Mouse (Mus musculus): ENCODE measurements at regions not wholly inside any gene's neighbourhood (a gene's known extent, or its start where the extent isn't known, plus 50 kb on each side); places are given as distances from the start of the nearest gene placed in this dataset.

DNA sequence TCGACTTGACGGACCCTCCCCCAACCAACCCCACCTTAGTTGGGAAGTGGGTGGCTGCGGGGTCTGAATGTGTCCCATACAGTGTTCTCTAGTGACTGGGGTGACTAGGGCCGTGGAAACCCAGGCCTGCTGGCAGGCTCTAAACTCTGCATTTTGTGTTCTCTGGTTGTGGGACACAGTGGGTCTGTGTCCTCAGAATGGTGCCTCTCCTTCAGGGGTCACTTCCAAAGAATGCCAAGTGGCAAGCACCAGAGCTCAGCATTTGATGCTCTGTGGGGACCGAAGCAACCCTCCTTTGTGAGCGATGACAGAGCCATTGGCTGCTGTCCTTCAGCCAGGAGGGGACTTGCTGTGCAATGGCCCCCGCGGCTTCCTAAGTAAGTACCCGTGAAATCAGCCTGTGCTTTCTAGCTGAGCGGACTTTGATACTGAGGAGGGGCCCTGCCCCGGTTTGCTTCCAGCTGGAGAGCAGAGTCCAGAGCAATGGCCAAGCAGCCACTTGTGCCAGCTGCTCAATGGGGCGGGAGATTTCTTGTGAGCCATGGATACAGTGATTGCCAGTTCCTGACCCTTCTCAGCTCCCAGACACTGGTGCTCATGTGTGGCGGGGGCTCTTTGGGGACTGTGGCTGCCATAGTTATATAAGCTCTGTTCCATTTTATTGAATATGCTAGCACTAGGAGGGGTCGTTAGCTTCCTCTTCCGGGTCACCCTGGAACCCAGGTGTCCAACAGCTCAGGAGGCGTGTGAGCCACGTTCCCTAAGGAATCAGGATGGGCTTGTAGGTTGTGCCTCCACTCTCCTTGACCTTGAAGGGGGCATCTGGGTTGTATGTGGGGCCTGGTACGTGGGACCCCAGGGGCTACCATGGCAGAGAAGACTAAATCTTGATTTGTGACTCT lies 60.4 kb upstream of the Sulf2 start:
- H3K27ac ChIP-seq (ENCODE audit: control insufficient read depth, insufficient read depth, low read depth, low read length): no peak overlapping the region
- H3K27me3 ChIP-seq (ENCODE audit: control insufficient read depth, insufficient read depth, low read length): no peaks in the 10 kb centered on the region
- H3K4me1 ChIP-seq (ENCODE audit: control insufficient read depth, insufficient read depth, low read length): no peaks in the 10 kb centered on the region
- H3K4me3 ChIP-seq (ENCODE audit: control insufficient read depth, low read depth, low read length): no peak overlapping the region
- TF ChIP-seq CTCF (IDR thresholded peaks at IDR 0.05; ENCODE audit: control insufficient read depth, insufficient read depth, insufficient replicate concordance, low read depth, low read length) (no peak), POLR2A (IDR thresholded peaks at IDR 0.05; ENCODE audit: control insufficient read depth, low read depth, low read length) (no peak)
- H3K36me3 ChIP-seq (ENCODE audit: control insufficient read depth, insufficient read depth, low read length): no peaks in the 10 kb centered on the region

DNA sequence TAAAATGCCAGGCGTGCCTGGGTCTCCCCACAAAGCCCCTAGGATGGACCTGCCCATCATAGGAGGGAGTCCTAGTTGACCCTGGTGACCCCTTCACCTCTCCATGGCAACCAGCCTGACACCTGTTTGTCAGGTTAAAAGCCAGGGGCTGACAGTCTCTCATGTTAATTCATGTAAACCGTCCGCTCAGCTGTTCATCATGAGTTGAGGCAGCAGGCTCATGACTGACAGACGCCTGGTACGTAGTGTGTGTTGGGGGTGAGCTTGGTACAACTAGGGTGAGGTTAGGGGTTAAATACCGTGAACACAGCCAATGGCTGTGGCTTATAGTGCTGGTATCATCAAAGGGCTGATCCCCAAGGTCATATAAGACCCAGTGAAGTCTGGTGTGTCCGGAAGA lies 59.7 kb upstream of the Sulf2 start:
- Histone ChIP-seq H3K27ac (ENCODE audit: control insufficient read depth, insufficient read depth, low read depth, low read length) (no peak overlapping the region), H3K27me3 (ENCODE audit: control insufficient read depth, insufficient read depth, low read length) (no peaks in the 10 kb centered on the region)

DNA sequence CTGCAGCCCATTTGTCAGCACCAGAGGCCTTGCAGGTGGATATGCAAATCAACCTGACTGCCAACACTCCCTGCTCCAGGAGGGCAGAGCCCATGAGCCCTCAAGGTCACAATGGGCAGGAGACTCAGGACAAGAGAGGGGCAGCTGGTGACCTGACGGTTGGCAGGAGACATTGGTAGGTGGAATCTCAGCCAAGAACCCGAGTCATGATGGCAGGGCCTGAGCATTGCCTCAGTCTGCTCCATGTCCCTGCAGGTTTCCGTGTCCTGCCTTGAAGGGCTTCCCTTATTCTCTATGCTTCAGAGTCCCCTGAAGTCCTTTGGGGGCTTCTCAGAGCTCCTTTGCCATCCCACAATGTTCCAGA lies 51.7 kb upstream of the Sulf2 start:
- no peak overlapping the region for H3K27ac ChIP-seq (ENCODE audit: control insufficient read depth, insufficient read depth, low read depth, low read length)
- H3K4me3 ChIP-seq (ENCODE audit: control insufficient read depth, low read depth, low read length): no peak overlapping the region
- H3K36me3 ChIP-seq (ENCODE audit: control insufficient read depth, insufficient read depth, low read length): no peaks in the 10 kb centered on the region
- H3K4me1 ChIP-seq (ENCODE audit: control insufficient read depth, insufficient read depth, low read length): no peaks in the 10 kb centered on the region
- H3K27me3 ChIP-seq (ENCODE audit: control insufficient read depth, insufficient read depth, low read length): no peaks in the 10 kb centered on the region
- TF ChIP-seq CTCF (IDR thresholded peaks at IDR 0.05; ENCODE audit: control insufficient read depth, insufficient read depth, insufficient replicate concordance, low read depth, low read length): no peak
- TF ChIP-seq POLR2A (IDR thresholded peaks at IDR 0.05; ENCODE audit: control insufficient read depth, low read depth, low read length): no peak

More for the DNA sequence above, 59.7 kb upstream of the Sulf2 start:
- Histone ChIP-seq H3K4me3 (ENCODE audit: control insufficient read depth, low read depth, low read length) (no peak overlapping the region), H3K36me3 (ENCODE audit: control insufficient read depth, insufficient read depth, low read length) (no peaks in the 10 kb centered on the region), H3K4me1 (ENCODE audit: control insufficient read depth, insufficient read depth, low read length) (no peaks in the 10 kb centered on the region)
- TF ChIP-seq CTCF (IDR thresholded peaks at IDR 0.05; ENCODE audit: control insufficient read depth, insufficient read depth, insufficient replicate concordance, low read depth, low read length) (no peak), POLR2A (IDR thresholded peaks at IDR 0.05; ENCODE audit: control insufficient read depth, low read depth, low read length) (no peak)

DNA sequence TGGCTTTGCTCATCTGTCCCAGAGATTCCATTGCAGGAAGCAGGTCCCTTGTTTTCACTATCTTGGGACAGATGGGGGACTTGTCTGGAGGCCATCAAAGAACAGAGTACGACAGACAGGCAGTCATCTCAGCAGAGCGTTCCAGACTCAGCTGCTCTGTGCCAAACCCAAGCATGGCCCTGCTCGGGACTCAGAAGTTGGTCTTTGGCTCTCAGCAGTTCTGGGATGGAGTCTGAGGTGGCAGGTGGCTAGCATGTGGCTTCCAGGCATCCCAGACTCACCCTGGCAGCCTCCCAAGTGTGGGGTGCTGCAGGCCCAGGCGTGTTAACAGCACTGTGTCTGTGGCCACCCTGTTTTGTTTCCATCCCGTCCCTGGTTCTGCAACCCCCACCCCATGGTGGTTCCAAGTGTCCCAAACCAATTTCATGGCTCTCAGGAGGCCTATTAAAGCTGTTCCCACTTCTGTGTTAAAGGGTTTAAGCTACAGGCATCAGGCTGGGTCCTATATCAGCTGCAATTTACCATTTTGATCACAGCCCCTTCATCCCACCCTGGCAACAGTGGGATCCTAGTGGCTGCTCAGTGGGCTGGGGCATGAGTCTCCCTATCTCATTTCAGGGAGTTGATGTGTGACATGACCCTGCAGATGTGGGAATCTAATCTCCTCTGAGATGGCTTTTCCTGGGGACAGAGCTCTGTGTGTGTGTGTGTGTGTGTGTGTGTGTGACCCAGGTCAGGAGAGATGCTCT lies 51.1 kb upstream of the Sulf2 start:
- no peak overlapping the region for H3K27ac ChIP-seq (ENCODE audit: control insufficient read depth, insufficient read depth, low read depth, low read length)
- no peak overlapping the region for H3K4me3 ChIP-seq (ENCODE audit: control insufficient read depth, low read depth, low read length)
- TF ChIP-seq POLR2A (IDR thresholded peaks at IDR 0.05; ENCODE audit: control insufficient read depth, low read depth, low read length): no peak

More for the DNA sequence above, 51.1 kb upstream of the Sulf2 start:
- Histone ChIP-seq H3K27me3 (ENCODE audit: control insufficient read depth, insufficient read depth, low read length) (no peaks in the 10 kb centered on the region), H3K36me3 (ENCODE audit: control insufficient read depth, insufficient read depth, low read length) (no peaks in the 10 kb centered on the region), H3K4me1 (ENCODE audit: control insufficient read depth, insufficient read depth, low read length) (no peaks in the 10 kb centered on the region)
